Mouse (Mus musculus) liver, embryonic 14.5 days (tissue): ENCODE data around the gene Olfr56.

Experiments
- CTCF ChIP-seq: IDR thresholded peaks from 2 replicates; pipeline ENCODE4 v1.5.1; 2016; ENCODE audit warnings: antibody characterized with exemption, low read depth, control low read depth
- EP300 ChIP-seq: IDR thresholded peaks from 2 replicates; pipeline ENCODE4 v1.6.1; 2016; ENCODE audit warnings: antibody characterized with exemption, low read depth

GRCm38 (mm10) chr11:49100409-49100808 is 121.7 kb downstream of the Olfr56 start:
- TF ChIP-seq CTCF: no peak
- no peak for TF ChIP-seq EP300
